Mouse (Mus musculus) monocyte, adult 2 months (primary cell): ENCODE measurements around the gene Mrpl33.

Experiments used
- DNase-seq, 2 experiments: peaks; one replicate each; pipeline ENCODE4 v3.0.0; 2022; ENCODE audit warnings: low spot score in 2 of 2, low read depth in 1 of 2

Mrpl33 gene

DNA sequence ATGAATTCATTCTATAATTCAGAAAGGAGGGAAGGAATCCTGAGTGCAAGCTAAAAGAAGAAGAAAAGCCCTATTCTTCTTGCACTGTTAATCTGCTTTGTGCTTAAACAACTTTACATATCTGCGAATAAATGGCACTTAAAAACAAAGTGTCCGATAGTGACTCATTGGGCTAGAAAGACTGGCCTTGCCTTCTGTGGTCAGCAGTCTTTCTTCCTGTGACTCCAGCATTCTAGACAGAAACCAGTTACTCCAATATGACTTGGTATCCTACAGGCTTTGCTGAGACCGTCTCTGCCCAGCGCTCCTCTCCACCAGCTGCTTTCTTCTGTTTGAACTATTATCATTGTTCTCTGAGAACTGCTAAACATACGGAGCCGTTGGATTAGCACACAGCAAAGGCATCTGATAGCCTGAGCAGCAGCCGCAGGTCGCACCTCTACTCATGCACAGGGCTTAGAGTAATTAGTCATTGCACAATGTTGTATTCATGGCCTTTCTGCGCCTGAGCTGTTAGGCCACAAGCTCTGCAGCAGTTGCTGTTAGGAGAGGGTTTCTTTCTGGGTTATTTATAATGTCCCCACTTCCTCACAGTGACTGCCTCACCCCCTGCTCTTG lies 40.0 kb downstream of the Mrpl33 start:
- DNase-seq = no peak

GRCm38 (mm10) chr5:31640542-31640941 lies 43.8 kb downstream of the Mrpl33 start:
- DNase-seq = no peak

DNA sequence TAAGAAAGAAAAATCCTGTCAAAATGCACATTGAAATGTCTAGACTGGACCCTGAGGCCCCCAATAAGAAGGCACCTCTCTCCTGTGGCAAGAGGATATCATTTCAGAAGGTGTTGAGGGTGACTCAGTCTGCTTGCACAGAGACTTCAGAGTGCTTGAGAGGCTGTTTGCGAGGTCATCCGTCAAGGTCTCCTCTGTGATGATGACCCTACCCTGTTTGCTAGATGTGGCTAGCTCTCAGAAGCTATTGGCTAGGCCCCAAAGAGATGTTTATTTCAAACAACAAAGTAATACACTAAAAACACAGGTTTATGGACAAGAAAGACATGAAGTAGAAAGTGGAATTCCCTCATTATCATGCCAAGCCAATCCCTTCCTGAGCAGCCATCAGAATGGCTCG lies 45.6 kb downstream of the Mrpl33 start:
- no peak for DNase-seq

DNA sequence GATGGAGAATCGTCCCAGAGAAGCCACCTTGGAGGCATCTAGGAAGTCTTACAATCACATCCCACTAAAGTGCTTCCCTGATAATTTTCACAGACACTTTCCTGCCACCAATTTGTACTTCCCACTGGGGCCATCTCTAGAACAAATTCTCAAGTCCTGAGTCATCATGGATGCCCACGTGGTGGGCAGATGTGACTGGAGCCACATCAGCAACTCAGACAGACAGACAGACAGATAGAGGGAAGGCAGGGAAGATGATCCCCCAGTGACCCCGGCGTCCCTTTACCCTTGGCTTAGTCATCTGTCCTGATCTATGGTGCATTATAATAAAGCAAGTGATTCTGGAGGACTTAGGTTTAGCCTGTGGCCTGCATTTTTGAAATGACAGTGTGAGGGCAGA lies 47.5 kb downstream of the Mrpl33 start:
- no peak for DNase-seq

GRCm38 (mm10) chr5:31644847-31645246 lies 48.1 kb downstream of the Mrpl33 start:
- no peak for DNase-seq

DNA sequence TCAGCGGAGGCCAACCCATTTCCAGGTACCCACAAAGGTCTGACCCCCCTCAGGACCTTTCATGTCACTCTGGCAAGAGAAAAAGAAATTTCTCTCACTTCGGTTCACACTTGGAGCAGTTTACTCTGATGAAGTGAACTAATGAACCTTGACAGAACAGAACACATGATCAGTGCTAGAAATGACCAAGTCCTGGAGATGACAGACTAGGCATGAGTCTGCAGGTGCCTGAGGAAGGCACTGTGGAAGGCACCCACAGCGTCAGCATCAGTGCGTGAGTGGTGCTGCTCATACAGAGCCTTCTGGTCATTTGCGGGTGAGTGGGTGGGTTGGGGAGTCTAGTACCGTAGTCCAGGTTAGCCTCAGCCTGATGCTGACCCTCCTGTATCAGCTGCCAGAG lies 49.1 kb downstream of the Mrpl33 start:
- DNase-seq = no peak

- no peak for DNase-seq
Measured at GRCm38 (mm10) chr5:31646574-31646973, 49.8 kb downstream of the Mrpl33 start.

DNA sequence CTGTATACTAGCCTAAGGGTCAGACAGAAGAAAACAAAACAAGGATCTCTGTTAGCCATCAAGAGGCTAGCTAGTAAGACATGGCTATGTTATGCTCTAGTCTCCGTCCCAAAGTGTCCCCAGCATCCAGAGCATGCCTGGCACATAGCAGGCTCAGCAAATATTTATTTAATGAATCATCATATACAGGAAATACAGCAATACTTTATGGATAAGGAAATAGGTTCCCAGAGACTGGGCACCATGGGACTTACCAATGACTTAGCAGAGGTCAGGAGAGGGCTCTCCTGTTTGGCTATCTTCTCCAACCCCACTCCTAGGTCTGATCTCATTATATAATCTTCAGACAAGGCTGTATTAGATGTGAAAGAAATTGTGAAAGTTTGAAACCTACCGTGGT lies 50.6 kb downstream of the Mrpl33 start:
- DNase-seq = no peak

DNA sequence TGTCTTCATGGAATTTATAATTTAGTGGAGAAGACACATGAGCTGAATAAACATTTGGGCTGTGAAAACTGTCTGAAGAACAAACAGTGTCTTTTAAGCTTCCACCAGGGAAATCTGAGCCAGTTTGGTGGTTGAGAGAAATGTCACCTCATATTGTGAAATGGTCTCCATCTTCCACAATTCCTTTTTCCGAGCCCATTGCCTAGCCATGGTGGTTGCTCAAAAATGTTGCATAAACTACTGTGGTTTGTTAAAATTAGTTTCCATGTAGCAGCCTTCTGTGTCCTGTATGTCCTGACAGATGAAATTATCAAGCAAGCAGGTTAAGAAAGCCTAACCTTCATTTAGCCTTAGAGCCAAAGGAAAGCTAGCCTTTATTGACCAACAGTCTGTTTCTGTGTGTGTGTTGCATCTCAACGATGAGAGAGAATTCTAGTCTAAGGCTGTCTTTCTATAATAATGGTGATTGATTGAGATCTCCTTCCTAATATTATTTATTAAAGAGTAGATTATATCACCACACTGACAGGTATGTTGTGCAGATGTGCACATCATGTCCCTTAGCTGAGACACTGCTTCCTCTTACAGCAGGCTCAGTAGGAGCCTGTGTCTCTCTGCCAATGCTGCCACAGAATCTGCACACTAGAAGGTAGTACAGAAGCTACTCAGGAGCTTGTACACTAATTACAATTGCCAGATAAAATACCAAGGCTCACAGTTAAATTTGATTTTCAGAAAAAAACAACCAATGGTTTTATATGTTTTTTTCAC lies 54.0 kb downstream of the Mrpl33 start:
- DNase-seq = no peak

DNA sequence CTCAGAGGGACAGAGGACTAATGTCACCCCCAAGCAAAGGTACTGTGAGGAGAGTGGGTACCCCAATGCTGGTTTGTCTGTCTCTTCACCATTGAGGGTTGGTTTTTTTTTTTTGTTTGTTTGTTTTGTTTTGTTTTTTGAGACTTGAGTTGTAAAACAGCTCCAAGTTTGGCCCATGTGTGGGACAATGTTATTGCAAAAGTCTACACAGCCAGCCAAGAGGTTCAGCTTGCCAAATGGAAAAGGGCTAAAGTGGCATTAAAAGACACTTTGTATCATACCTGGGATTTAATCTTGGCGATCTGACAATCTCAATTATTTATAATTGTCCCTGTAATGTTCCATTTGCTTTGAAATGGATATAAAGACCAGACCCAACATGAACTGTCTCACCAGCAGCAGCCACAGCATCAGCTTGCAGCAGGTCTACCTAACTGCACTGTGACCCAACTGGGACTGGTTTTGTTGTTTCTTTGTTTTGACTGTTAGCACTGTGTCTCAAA lies 59.0 kb downstream of the Mrpl33 start:
- no peak for DNase-seq

DNA sequence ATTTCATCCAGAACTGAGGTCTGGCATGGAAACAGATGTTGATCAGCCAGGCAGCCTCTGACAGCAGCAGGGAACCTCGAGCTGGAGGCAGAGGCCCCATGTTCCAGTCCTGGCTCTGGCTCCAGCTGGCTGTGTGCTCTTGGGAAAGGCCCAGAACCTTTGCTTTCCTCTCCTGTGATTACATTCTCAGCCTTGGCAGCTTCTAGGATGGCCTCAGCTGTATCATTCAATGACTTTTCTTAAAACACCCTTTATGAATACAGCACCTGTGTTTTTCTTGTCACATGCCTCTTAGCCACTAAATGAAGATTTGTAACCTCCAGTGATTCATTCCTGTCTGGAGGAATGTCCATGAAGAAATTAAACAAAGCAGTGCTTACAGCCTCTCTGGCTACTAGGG lies 69.4 kb downstream of the Mrpl33 start:
- no peak for DNase-seq

GRCm38 (mm10) chr5:31668325-31668968 lies 71.7 kb downstream of the Mrpl33 start:
- DNase-seq = no peak

DNA sequence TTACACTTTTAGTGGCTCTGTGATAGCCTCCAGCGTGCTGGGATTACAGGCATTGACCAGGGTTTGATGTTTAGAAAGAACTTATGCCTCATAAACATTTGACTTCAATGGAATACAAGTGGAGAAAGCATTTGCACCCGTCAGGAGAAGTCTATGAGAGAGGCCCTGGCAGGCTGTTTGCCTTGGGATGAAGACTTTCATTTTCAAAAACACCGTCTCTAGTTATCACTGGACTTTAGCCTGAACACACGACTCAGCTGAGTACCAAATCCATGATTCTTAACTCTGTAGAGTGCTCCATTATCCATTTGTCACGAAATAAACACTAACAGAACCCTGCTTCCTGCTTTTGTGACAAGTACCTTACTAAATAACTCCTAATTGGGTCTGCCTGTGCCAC lies 73.2 kb downstream of the Mrpl33 start:
- DNase-seq = no peak

DNA sequence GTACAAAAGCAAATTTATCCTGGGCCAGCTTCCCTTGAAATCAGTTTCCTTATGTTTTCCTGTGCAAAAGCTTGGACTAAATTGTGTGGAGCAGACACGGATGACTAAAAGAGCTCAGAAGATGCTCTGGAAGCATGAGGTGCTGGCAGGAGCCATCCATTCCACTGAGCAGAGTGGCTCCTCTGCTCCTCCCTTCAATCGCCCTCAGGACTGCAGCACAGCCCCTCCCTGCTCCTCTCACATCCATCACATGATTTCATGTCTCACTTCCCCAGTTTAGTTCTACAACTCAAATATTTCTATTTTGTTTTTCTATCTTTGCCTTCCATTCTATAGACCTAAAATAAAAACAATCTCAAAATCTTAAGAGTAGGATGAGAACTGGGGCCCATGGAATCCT lies 74.4 kb downstream of the Mrpl33 start:
- DNase-seq = no peak

DNA sequence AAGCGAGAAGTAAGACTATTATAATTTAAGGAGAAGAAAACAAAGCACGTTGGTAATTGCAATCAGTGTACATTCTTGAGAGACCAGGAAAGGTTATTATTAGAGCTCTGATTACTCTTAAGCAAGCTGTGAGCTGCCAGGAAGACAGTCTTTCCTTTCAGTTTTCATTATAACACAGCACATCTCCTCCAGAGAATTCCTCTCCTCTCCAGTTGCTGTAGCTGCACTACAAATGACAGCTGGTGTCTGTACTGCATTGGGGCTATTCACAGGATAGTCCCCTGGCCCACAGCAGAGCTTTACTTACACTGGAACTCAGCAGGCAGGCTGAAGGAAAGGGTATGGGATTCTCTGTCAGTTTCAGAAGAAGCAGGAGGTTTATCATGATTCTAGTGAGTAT lies 76.7 kb downstream of the Mrpl33 start:
- no peak for DNase-seq

- no peak for DNase-seq
Measured at GRCm38 (mm10) chr5:31678000-31678399, 81.3 kb downstream of the Mrpl33 start.

GRCm38 (mm10) chr5:31680183-31680582 lies 83.4 kb downstream of the Mrpl33 start:
- no peak for DNase-seq

DNA sequence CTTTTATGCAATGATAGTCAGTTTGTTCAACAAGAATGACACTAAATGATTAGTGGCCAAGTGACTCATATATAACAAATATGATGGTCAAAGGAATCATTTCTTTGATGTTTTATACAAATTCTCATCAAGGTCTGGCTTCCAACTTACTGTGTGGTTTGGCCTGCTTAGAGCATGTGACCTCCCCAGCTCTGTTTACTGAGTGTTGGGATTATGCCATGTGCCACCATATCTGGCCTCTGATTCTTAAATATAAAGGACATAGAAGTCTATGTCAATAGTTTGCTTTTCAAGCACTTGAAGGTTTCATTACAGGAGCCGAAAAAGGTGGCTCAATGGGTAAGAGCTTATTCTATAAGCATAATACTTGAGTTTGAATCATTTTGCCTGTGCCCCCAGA lies 85.6 kb downstream of the Mrpl33 start:
- no peak for DNase-seq

GRCm38 (mm10) chr5:31686040-31686439 lies 89.3 kb downstream of the Mrpl33 start:
- no peak for DNase-seq

DNA sequence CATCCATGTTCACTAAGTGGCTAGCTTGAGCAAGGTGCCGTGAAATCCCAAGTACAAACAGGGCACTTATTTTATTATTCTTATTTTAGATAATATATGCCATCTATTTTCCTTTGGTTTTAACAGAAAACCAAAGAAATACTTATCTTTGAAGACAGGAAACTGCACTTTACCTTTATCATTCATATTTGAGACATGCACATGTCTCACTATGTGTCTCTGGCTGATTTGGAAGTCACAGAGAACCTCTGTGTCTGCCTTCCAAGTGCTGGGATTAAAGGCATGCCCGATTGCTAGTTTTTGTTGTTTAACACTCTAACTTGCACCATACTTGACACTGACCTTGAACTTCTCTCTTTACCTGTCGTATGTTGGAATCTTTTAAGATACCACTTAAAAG lies 91.2 kb downstream of the Mrpl33 start:
- no peak for DNase-seq

- DNase-seq = no peak
Measured at GRCm38 (mm10) chr5:31693191-31693590, 96.5 kb downstream of the Mrpl33 start.

DNA sequence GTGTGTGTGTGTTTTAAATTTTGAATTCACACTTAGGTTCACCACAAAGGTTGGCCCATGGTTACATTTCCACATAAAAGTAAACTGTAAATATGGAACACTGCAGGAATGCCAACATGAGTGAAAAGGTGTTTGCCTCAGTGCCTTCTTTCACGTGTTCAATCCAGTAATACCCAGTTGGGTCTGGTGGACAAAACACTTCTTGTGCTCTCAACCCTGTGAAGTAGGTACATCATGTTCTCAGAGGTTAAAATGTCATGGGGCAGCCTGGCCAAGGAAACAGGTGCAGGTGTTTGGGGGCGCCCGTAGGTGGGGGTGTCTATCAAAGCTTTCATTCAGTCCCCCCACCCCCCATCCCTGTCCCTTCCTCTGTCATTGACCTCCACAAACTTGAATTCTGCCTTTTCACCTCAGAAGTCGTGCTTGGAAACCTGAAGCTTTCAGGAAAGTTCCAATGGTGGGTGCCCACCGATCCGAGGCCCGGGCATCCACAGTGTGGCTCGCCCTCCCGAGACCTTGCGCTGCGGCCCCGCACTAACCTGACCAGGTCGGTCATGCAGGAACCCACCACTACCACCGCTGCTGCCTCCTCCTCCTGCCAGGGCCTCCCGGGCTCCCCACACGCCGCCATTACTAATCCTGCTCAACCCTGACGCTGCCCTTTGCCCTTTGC lies 100.4 kb downstream of the Mrpl33 start, which contains the start of gene Rbks:
Gene Rbks (minus strand): TSS at position 657 of the 673 bp plus-strand sequence.
- no peak for DNase-seq
